Mouse (Mus musculus) frontal cortex, adult (tissue): ENCODE results near the gene Gm21294.
"Not testable (repeated sequence)": the region's sequence is repeated elsewhere in the genome, so short reads cannot be mapped to it uniquely, and the experiment has no call there.

Experiments
- ATAC-seq: cut with Nextera tagmentation; 2 replicates; pipeline ENCODE4 v1.9.2; 2017; ENCODE audit warnings: mild to moderate bottlenecking, moderate library complexity, mixed read lengths; ENCODE audit not compliant: low TSS enrichment

The Gm21294 gene

DNA sequence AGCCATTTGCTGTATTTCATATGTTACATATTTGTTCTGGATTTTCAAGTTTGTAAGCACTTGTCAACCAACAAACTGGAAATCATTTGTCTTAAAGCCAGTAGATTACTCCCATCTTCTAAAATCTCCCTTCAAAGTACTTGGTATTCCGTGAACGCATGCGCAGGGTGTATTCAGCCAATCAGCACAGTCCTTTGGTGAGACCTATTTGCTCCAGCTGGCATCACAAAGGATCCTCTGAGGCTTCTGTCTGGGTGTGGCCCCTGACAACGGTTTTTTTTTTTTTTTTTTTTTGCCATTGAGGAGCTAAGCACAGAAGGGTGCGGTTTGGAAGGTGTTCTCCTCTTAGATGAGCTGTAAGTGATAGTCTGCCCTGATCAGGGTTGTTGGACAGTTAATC lies at the start of gene Gm21294:
Gm21294 (plus strand) TSS at position 301 of the 400 bp plus-strand sequence.
- ATAC-seq: not testable (repeated sequence)

- not testable (repeated sequence) for ATAC-seq
These were observed 73.6 kb downstream of the Gm21294 start for GRCm38 (mm10) chrY:89126246-89126645.
